Mouse (Mus musculus) B cell, adult 62 days (primary cell): ENCODE data around the gene Tmem132a. TPM values are rescaled to one million over a fixed set of nuclear protein-coding genes. Genes with fewer than 3 reads are reported as not detected.

ENCODE experiments used
- total RNA-seq: library from RNA; stranded (reverse); gene quantifications from 4 replicates; pipeline ENCODE4 v1.2.4, GENCODE M21; 2023

Gene Tmem132a
- 0.28 to 2.0 TPM (median 0.51 TPM) in 4 replicates for total RNA-seq

DNA sequence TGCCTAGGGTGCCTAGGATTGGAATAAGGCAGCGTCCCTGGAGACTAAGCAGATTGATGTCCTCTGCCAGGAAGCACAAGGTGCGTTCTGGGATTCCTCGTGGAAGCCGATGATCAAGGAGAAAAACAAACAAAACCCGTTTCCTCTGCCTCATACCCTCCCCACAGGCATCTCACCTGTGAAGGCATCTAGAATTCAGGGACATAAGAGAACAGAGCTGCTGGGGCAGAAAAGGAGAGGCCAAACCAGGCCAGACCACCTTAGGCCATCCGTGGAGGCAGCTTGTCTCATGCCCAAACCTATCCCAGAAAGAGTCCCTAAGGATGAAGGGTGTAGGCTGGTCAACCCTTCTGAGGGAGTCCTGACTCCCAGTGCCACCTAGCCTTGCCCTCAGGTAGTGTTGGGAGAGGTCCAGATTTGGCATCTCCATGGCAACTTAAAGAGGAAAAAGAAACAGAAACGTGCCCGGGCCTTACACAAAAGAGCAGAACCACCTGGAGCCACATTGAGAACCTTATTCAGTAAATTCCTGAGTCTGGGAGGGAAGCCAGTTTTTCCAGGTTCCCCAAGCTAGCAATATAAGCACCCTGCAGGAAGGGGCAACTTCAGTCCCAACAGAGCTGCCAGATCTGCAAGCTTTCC, at the start of gene Tmem132a:
Gene Tmem132a (minus strand): TSS at position 55 of the 642 bp plus-strand sequence.

DNA sequence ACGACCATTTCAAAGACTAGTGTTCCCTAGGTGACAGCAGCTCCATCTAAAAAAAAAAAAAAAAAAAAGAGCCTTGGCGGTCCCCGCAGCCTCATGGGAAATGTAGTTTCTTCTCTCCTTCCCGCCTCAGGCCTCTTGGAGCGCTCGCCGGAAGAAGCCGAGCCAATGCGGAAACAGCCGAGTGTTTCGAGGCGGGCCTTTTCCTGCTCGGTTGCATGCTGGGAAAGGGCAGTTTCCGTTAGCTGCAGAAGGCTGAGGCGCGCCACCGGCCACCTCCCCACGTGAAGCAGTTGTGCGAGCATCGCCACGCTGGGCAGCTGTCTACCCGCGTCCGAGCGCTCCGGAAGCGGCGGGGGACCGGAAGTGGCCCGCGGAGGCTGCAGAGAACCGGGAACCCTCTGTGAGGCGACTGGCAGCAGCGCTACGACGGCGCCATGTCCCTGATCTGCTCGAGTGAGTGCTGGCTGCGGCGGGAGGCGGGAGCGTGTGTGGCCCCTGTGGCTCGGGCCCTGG, 25.3 kb upstream of the Tmem132a start, which contains the start of gene Prpf19:
Gene Prpf19 (plus strand): TSS at position 216 of the 513 bp plus-strand sequence.

DNA sequence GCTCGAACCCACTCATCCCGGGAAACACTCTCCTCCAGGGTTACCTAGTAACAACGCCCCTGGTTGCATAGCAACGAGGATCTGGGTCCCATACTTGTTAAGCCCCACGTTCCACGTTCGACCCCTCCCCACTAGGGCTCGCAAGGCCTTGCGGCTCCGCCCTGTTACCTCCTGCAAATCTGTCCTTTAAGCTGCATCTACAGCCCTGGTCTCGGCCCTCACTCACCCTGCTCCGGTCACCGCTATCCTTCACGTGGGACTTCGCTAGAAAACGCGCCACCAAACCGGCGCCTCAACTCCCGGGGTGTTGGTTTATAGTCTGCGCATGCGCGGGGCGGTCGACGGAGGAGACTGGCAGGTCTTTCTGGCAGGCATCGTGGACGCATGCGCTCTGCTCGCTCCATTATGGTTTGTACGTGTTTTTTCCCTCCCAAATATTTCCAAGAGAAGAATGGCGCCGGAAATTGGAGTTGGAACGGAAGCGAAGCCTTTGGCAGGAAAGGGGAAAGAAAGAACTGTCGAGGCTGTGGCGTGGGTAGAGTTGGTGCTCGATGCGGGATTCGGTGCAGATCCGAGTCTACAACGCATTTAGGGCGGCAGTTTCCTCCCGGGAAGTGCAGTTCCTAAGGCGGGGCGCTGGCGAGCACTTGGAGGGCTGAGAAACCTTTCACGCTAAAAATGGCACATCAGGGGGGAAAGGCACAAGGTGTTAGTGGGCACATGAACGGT, 11.8 kb upstream of the Tmem132a start, which contains the start of gene Tmem109:
Gene Tmem109 (minus strand): TSS at position 576 of the 729 bp plus-strand sequence.

DNA sequence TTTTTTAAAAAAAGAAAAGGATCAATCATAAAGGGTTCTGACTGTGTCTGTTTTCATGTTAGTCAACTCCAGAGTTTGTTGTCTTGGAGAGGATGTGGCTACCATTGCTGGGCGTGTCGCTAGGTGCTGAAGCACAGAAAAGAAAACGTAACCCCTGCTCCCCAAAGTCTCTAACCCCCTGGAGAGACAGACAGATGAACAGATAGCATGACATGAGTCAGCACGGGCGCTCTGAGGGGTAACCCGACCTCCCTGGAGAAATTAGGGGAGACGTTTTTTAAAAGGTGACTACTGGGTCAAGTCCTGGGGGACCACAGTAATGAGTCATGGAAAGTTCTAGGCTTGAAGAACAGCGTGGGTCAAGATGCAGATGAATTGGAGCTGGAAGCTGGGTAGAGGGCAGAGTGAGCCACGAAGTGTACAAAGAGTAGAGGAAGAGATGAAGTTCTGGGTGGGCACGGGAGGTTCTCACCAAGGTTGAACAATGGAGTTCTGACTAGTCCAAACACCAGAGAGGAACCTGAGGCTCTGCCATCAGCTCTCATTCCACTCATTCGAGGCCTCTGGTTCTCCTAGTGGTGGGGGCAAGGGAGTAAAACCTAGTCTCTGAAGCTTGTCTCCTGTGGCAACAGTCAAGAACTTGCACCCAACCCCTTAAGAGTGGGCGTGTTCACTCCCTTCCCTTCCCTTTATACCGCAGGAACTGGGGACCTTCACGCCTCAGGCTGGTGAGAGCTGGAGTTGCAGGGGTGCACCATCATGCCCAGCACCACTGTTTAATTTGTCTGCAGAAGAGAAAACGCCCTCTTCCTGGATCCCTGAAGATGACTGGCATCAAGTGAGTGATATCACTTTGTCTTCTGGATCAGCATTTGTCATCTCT, 30.5 kb downstream of the Tmem132a start, which contains the start of gene Slc15a3:
Gene Slc15a3 (plus strand): TSS at position 718 of the 883 bp plus-strand sequence.

DNA sequence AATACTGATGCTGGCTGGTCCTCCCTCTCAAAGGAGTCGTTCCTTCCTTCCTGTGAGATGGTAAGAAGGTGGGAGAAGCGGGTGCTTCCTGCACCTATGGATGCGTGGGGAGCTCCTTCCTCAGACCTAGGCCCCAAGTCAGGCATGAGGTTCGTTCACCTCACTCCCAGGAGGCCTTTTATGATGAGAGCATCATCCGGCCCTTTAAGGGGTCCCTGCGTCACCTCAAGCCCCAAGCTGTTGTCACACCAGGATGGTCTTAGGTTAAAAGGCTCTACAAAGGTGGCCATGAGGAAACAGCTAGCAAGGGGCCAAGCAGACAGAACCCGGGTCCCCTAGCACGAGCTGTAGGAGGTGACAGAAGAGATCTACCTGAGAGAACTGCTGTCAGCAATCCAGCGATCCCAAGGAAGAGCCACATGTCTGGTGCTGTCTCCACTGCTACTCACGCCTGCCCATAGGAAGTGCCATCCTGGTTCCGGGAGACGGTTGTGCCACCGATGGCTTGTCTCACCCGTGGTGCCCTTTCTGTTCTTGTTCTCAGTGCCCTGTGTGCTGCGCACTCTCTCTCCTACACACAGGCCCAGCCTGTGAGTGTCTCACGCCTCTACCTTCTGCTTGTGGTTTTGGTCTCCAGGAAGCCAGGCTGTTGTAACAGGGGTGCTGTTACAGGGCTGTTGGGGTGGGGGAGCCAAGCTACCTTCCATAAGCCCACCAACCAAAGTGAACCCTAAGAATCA, 40.1 kb downstream of the Tmem132a start, which contains the start of gene Cd6:
Gene Cd6 (minus strand): TSS at position 623 of the 740 bp plus-strand sequence.

Other genes with a start within 250 kb of the Tmem132a start
- 0.36 to 1.3 TPM (median 0.75 TPM) in 3 of 4 replicates, not detected in the other for gene Vwce, start 235.7 kb downstream of the Tmem132a start, total RNA-seq
- gene Pga5, start 191.9 kb downstream of the Tmem132a start, total RNA-seq, result not detected in 4 replicates
- gene Vps37c, start 181.2 kb downstream of the Tmem132a start, total RNA-seq, result 19.0 to 23.7 TPM (median 23.0 TPM) in 4 replicates
- gene Cd5, start 130.9 kb downstream of the Tmem132a start, total RNA-seq, result 1.2 to 3.2 TPM (median 1.6 TPM) in 4 replicates
- gene Cd6, start 39.9 kb downstream of the Tmem132a start, total RNA-seq, result 0.24 to 0.73 TPM in 2 of 4 replicates, not detected in the others
- gene Slc15a3, start 30.2 kb downstream of the Tmem132a start, total RNA-seq, result 30.3 to 56.1 TPM (median 39.7 TPM) in 4 replicates
- gene Tmem109, start 12.1 kb upstream of the Tmem132a start, total RNA-seq, result 24.4 to 29.2 TPM (median 25.2 TPM) in 4 replicates
- gene Prpf19, start 25.3 kb upstream of the Tmem132a start, total RNA-seq, result 107 to 138 TPM (median 121 TPM) in 4 replicates
- not detected in 4 replicates for gene Zp1, start 50.7 kb upstream of the Tmem132a start, total RNA-seq
- gene Ptgdr2, start 67.2 kb upstream of the Tmem132a start, total RNA-seq, result not detected in 4 replicates
- gene Ccdc86, start 79.3 kb upstream of the Tmem132a start, total RNA-seq, result 42.0 to 48.4 TPM (median 45.5 TPM) in 4 replicates
- not detected in 4 replicates for gene Ms4a10, start 104.7 kb upstream of the Tmem132a start, total RNA-seq
- gene Ms4a15, start 123.3 kb upstream of the Tmem132a start, total RNA-seq, result not detected in 4 replicates
- gene Ms4a18, start 148.1 kb upstream of the Tmem132a start, total RNA-seq, result not detected in 4 replicates
- 0.75 to 0.85 TPM in 2 of 4 replicates, not detected in the others for gene Ms4a8a, start 211.2 kb upstream of the Tmem132a start, total RNA-seq